Mouse (Mus musculus): ENCODE measurements around the gene Phf19. TPM values are rescaled to one million over a fixed set of nuclear protein-coding genes. Genes with fewer than 3 reads are reported as not detected.

The Phf19 gene
- polyA plus RNA-seq, 1 experiment from 2014 or later = 1.3 TPM

DNA sequence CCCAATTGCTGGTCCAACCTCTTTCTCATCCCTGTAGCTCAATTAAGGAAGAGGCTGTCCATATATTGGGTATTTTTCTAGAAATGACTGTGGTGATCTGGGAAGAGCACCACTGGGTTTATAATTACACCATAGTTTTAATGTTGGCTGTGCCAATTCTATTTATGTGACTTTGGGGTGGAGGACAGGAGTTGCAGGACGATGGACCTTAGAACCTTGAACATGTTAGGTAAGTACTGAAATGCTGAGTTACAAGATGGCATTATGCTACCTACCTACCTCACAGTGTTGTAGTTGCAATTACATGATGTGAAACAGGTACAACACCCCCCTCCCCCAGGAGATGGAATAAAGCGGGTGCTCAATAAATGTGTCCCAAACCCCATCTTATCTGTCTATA lies 31.1 kb downstream of the Phf19 start:
- ATAC-seq (ENCODE audit: low FRiP score) = no peak
- H3K36me3 ChIP-seq = no peaks in the 10 kb centered on the region
- no peaks in the 10 kb centered on the region for H3K9me3 ChIP-seq
- no peak overlapping the region for H3K27ac ChIP-seq
- H3K4me1 ChIP-seq (replicated peaks) = no peaks in the 10 kb centered on the region
- H3K9ac ChIP-seq = no peak overlapping the region
- 94% methylated on average over 2 of the region's 2 CpGs for whole genome bisulfite sequencing
- peaks cover 19% of the 10 kb centered on the region for H3K27me3 ChIP-seq
- no peak overlapping the region for H3K4me3 ChIP-seq
- no peak overlapping the region for H3K4me2 ChIP-seq

DNA sequence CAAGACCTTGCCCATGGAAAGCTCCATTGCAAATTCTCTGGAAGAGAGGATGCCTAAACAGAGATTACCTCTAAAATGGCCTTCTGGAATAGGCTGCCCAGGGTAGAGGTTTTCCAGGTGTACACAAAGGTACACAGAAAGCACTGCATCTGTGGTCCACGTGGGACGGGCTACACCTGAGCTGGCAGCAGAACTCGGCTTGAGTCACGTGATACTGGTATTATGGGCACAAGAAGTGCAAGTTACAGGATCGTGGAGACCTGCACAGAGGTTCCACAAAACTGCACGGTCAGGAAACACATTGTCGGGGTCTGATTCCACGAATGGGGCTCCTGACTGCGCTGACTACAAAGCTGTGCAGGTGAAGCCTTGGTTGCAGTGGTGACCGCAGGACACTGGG lies 33.8 kb downstream of the Phf19 start:
- H3K9ac ChIP-seq = no peak overlapping the region
- no peak overlapping the region for H3K4me2 ChIP-seq
- ATAC-seq (ENCODE audit: low FRiP score) = no peak
- no peaks in the 10 kb centered on the region for H3K36me3 ChIP-seq
- WGBS = 89% methylated on average over 10 of the region's 10 CpGs
- H3K4me1 ChIP-seq (replicated peaks) = no peaks in the 10 kb centered on the region
- no peak overlapping the region for H3K27ac ChIP-seq
- H3K27me3 ChIP-seq = peaks cover 32% of the 10 kb centered on the region
- no peaks in the 10 kb centered on the region for H3K9me3 ChIP-seq
- no peak overlapping the region for H3K4me3 ChIP-seq

DNA sequence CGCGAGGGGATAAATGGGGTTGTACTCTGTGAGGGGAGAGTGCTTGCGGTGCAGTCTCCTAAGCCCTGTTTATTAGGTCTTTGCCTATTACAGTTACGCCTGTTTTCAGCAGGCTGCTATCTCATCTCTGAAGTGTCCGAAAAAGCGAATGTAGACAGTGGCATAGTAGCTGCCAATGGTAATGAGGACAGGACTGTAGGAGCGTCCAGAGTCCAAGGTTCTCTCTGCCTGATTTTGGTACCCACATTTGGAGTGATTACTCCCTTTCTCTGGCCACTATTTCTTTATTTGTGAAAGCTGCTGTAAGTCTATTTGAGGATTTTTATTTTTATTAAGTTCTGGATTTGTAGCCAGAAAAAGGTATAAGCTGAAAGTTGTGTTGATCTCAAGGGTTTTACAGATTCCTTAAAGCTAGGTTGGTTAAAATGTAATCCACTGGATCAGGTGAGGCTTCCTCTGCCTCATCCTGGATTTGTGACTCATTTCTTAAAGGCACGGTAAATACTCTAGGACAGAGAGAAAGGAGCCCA lies 38.9 kb downstream of the Phf19 start, which contains the start of gene Psmd5:
Gene Psmd5 (minus strand): TSS at position 153 of the 530 bp plus-strand sequence.
- Histone ChIP-seq H3K36me3 (no peaks in the 10 kb centered on the region), H3K4me1 (replicated peaks) (peaks cover 13% of the 10 kb centered on the region), H3K27me3 (peaks cover 51% of the 10 kb centered on the region), H3K9ac (peak within 1 kb of the TSS; percentile 19; the same call in 1 of the 2 replicates), H3K9me3 (no peaks in the 10 kb centered on the region), H3K4me3 (no peak within 1 kb of the TSS), H3K27ac (no peak within 1 kb of the TSS), H3K4me2 (peak within 1 kb of the TSS; percentile 16; the same call in 1 of the 2 replicates)
- 12% methylated on average over 8 of the region's 8 CpGs for WGBS
- ATAC-seq (ENCODE audit: low FRiP score) = no peak

DNA sequence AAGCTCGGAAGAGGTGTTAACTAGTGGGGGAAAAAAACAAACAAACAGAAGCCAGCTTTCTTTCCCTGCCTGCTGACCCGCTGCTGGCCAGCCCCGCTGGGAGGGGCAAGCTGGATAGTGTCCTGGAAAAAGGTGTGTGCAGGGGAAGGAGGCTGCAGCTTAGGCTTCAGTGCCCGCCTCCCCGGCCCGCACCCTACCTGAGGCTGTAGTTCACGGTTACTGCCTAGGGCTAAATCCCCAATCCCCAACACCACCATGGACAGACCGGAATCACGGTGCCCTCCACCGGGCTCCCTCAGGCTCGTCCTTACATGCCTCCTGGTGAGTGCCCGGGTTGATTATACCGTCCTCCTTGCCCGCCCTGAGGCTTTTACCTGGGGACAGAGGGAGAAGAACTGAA lies 39.6 kb downstream of the Phf19 start, which contains the start of gene Cutal:
Gene Cutal (plus strand): TSS at position 126 of the 400 bp plus-strand sequence.
- no peak within 1 kb of the TSS for H3K4me3 ChIP-seq
- no peak for ATAC-seq (ENCODE audit: low FRiP score)
- H3K4me2 ChIP-seq = peak within 1 kb of the TSS; percentile 16; the same call in 1 of the 2 replicates
- peaks cover 19% of the 10 kb centered on the region for H3K4me1 ChIP-seq (replicated peaks)
- no peak within 1 kb of the TSS for H3K27ac ChIP-seq
- WGBS = 3% methylated on average over 14 of the region's 14 CpGs
- H3K27me3 ChIP-seq = peaks cover 51% of the 10 kb centered on the region
- H3K9me3 ChIP-seq = no peaks in the 10 kb centered on the region
- H3K9ac ChIP-seq = peak within 1 kb of the TSS; percentile 19; the same call in 1 of the 2 replicates
- H3K36me3 ChIP-seq = no peaks in the 10 kb centered on the region

DNA sequence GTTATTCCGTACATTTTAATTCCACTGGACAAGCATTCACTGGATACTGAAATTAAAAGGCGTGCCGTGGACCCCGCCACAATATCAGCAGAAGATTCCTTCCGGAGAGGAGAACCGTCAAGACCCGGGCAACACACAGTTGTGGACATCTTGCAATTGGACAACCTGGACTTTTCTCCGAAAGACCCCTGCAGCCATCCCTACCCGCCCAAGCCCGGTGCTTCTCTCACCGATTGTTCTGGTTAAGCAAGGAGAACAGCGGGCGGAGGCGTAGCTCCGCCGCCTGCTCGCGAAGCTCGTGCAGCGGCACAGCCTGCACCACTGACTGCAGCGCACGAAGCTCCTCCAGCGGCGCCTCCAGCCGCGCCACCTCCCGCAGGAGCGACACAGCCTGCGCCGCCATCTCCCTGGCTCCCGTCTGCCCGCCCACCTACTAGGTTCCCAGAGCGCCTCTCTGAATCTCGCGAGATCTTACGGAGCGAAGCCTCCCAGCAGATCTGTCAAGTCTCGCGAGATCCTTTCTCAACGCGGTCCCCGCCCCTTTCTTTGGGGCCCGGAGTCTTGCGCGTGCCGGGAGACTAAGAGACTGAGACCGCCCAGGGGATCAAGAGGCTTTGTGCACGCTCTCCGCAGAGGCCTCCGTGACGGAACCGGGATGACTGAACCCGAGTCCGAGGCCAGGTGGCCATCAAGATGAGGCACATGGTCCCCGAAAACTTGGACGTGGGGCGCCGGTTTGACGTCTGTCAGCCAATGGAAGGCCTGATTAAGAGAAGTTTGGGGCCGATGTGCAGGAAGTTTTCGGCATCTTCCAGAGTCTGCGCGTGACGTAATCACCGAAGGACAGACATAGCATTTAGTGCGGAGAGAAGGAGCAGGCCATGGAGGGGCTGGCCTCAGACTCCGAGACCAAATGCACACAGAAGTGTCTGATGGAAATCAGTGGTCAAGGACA lies 43.0 kb downstream of the Phf19 start:
- under 1% methylated on average over 67 of the region's 67 CpGs for WGBS

DNA sequence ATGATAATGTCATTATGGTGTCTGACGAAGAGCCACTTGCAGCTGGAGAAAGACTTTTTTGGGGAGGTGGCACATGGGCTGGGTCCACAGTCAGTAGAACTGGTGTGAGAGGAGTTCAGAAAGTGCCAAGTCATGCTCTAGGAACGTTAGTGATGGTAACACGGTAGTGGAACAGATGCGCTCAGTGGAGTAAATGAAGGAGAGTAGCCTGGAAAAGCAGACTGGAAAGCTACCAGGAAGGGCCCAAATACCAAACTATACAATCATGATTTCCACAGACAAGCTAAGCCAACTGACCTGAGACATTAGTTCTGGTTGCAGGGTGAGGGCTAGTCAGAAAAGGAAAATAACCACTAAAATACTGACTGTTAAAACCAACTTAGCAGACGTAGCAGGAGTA lies 44.1 kb downstream of the Phf19 start:
- peaks cover 25% of the 10 kb centered on the region for H3K27me3 ChIP-seq
- peak overlapping the region; percentile 62 for H3K9ac ChIP-seq
- ATAC-seq (ENCODE audit: low FRiP score) = no peak
- H3K9me3 ChIP-seq = no peaks in the 10 kb centered on the region
- H3K27ac ChIP-seq = no peak overlapping the region
- peaks cover 39% of the 10 kb centered on the region for H3K4me1 ChIP-seq (replicated peaks)
- H3K4me2 ChIP-seq = peak overlapping the region; percentile 66
- 38% methylated on average over 5 of the region's 5 CpGs for WGBS
- H3K4me3 ChIP-seq = peak overlapping the region; percentile 88
- H3K36me3 ChIP-seq = peaks cover 15% of the 10 kb centered on the region

More for the DNA sequence above, 43.0 kb downstream of the Phf19 start:
- Histone ChIP-seq H3K4me1 (replicated peaks) (peaks cover 39% of the 10 kb centered on the region), H3K9me3 (no peaks in the 10 kb centered on the region), H3K9ac (peak overlapping the region; percentile 94), H3K4me2 (peak overlapping the region; percentile 66), H3K4me3 (peak overlapping the region; percentile 88), H3K27me3 (peaks cover 33% of the 10 kb centered on the region), H3K27ac (peak overlapping the region; percentile 95), H3K36me3 (peaks cover 4% of the 10 kb centered on the region)
- ATAC-seq (ENCODE audit: low FRiP score) = peak; percentile 99

DNA sequence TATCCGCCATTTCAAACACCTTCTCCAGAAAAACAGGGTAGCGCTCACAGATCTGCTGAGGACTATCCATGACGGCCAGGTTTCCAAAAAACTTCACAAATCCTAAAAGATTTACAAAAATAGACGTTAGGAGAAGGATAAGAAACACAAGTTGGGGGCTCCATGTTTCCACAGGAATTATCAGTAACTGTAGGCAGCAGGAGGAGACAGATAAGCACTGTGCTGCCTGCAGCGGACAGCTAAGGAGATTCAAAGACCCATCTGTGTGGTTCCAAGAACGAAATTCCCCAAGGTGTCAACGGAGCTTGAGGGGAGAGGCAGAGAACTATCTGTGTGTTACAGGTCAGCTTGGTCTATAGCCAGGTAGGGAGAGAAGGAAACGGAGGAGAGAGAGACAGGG lies 56.1 kb downstream of the Phf19 start:
- no peaks in the 10 kb centered on the region for H3K9me3 ChIP-seq
- H3K4me2 ChIP-seq = no peak overlapping the region
- no peak overlapping the region for H3K4me3 ChIP-seq
- no peaks in the 10 kb centered on the region for H3K4me1 ChIP-seq (replicated peaks)
- H3K27me3 ChIP-seq = no peaks in the 10 kb centered on the region
- H3K9ac ChIP-seq = no peak overlapping the region
- no peak overlapping the region for H3K27ac ChIP-seq
- ATAC-seq (ENCODE audit: low FRiP score) = no peak
- WGBS = 93% methylated on average over 8 of the region's 8 CpGs
- H3K36me3 ChIP-seq = peaks cover 90% of the 10 kb centered on the region

DNA sequence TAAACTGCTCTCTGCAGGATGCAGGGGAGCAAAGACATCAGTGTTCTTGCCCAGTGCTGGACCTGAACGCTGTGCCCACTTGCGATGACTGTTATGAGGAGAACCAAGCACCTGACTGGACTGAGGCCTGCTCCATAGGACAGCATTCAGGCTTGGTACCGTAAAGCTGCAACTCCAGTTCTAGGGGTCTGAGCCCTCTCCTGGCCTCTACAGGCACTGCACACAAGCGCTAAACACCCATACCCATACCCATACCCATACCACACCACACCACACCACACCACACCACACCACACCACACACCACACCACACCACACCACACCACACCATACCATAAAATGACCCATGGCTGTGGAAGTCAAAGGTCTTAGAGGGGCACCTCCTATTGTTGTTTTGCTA lies 58.6 kb downstream of the Phf19 start:
- H3K36me3 ChIP-seq = peaks cover 97% of the 10 kb centered on the region
- H3K9me3 ChIP-seq = no peaks in the 10 kb centered on the region
- no peaks in the 10 kb centered on the region for H3K4me1 ChIP-seq (replicated peaks)
- H3K27ac ChIP-seq = no peak overlapping the region
- H3K27me3 ChIP-seq = no peaks in the 10 kb centered on the region
- WGBS = 95% methylated on average over 4 of the region's 4 CpGs
- no peak overlapping the region for H3K9ac ChIP-seq
- H3K4me2 ChIP-seq = no peak overlapping the region
- ATAC-seq (ENCODE audit: low FRiP score) = no peak
- H3K4me3 ChIP-seq = no peak overlapping the region

DNA sequence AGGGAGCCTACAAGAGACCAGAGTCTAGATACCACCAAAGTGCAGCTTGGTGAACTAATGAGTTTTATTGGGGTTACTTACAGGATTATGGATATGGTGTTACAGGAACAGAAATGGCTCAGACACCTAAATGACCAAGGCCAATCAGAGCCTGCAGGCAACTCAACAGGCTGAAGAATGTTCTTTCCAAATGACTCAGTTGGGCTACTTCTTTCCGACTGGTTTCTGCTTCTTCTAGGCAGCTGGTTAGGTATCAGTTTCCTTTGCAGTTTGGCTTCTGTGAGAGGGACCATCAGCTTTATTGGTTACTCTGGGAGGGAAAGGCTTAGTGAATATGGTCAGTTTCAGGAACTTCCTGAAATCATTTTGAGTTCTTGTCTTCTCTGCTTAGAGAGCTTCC lies 66.1 kb downstream of the Phf19 start:
- no peak for ATAC-seq (ENCODE audit: low FRiP score)
- Histone ChIP-seq H3K27ac (no peak overlapping the region), H3K9ac (no peak overlapping the region), H3K36me3 (peaks cover 35% of the 10 kb centered on the region), H3K27me3 (no peaks in the 10 kb centered on the region), H3K4me2 (no peak overlapping the region), H3K9me3 (no peaks in the 10 kb centered on the region), H3K4me3 (no peak overlapping the region), H3K4me1 (replicated peaks) (no peaks in the 10 kb centered on the region)
- 97% methylated on average over 1 of the region's 1 CpGs for WGBS

Other genes starting within 250 kb of the Phf19 start
- 122 and 129 TPM in 2 replicates for gene Gapvd1, start 158.8 kb downstream of the Phf19 start, polyA plus RNA-seq (2015; fragmentation: Nextera tagmentation; extraction: Ambion mirVana)
- 438 and 458 TPM in 2 replicates for gene Hspa5, start 142.1 kb downstream of the Phf19 start, polyA plus RNA-seq (2015; fragmentation: Nextera tagmentation; extraction: Ambion mirVana)
- gene Rabepk, start 114.1 kb downstream of the Phf19 start, polyA plus RNA-seq (2015; fragmentation: Nextera tagmentation; extraction: Ambion mirVana) = 28.2 TPM in 2 replicates
- 83.1 and 83.8 TPM in 2 replicates for gene Fbxw2, start 87.7 kb downstream of the Phf19 start, polyA plus RNA-seq (2015; fragmentation: Nextera tagmentation; extraction: Ambion mirVana)
- not detected in 2 replicates for gene Gm34653, start 81.0 kb downstream of the Phf19 start, polyA plus RNA-seq (2015; fragmentation: Nextera tagmentation; extraction: Ambion mirVana)
- not detected in 2 replicates for gene Cutal, start 39.6 kb downstream of the Phf19 start, polyA plus RNA-seq (2015; fragmentation: Nextera tagmentation; extraction: Ambion mirVana)
- 95.6 and 105 TPM in 2 replicates for gene Psmd5, start 39.1 kb downstream of the Phf19 start, polyA plus RNA-seq (2015; fragmentation: Nextera tagmentation; extraction: Ambion mirVana)
- 0.73 and 1.9 TPM in 2 replicates for gene Traf1, start 47.7 kb upstream of the Phf19 start, polyA plus RNA-seq (2015; fragmentation: Nextera tagmentation; extraction: Ambion mirVana)
- gene Hc, start 147.4 kb upstream of the Phf19 start, polyA plus RNA-seq (2015; fragmentation: Nextera tagmentation; extraction: Ambion mirVana) = 0.40 and 0.47 TPM in 2 replicates
- gene AI182371, start 187.5 kb upstream of the Phf19 start, polyA plus RNA-seq (2015; fragmentation: Nextera tagmentation; extraction: Ambion mirVana) = 0.58 TPM in 1 of 2 replicates, not detected in the other
- gene Cntrl, start 195.5 kb upstream of the Phf19 start, polyA plus RNA-seq (2015; fragmentation: Nextera tagmentation; extraction: Ambion mirVana) = 11.9 and 13.8 TPM in 2 replicates